Comparison of ENCODE assay signal across 17 mouse cellular contexts in genomic region chr9:110874660-110875191, GRCm38 (mm10). TPM values are rescaled to one million over a fixed set of nuclear protein-coding genes. Genes with fewer than 3 reads are reported as not detected.
DNase-seq lines count a peak whose midpoint lies in the region; ATAC-seq and TF ChIP-seq lines count a peak whose summit lies in the region.
"Had no signal": no experiment of that assay in that cellular context is flagged by ENCODE, and none has a peak within 500 bp of the region (broad histone marks: within the 10 kb centered on the region; RNA-seq: fewer than 3 reads in every experiment).

No protein-coding gene starts in this region.

- TF ChIP-seq CTCF in left cerebral cortex, adult 2 months (IDR thresholded peaks at IDR 0.05) = no peak

- H3K27ac ChIP-seq in forebrain, embryonic 14.5 days (ENCODE audit: low read depth, low read length) = no peak overlapping the region
- H3K27ac ChIP-seq in intestine, embryonic 15.5 days = peak overlapping the region; percentile 33; the same call in 1 of the 2 replicates
- peak overlapping the region; percentile 41; the same call in 1 of the 2 replicates for H3K27ac ChIP-seq in midbrain, embryonic 14.5 days (replicated peaks; ENCODE audit: low read depth, low read length)
- no peak overlapping the region for H3K27ac ChIP-seq in left cerebral cortex, adult 2 months
- H3K27ac ChIP-seq: embryonic facial prominence, embryonic 12.5 days had no signal

- intact Hi-C loops in left cerebral cortex, adult 2 months (cut with DNase I) = loop anchor here (5.0 kb wide), 2 partner anchors 222 to 462 kb away; partner anchors contain the start of gene Nbeal2

- no peaks in the 10 kb centered on the region for H3K36me3 ChIP-seq in forebrain, embryonic 14.5 days (ENCODE audit: control insufficient read depth, insufficient read depth, low read length)
- H3K36me3 ChIP-seq in intestine, embryonic 15.5 days = no peaks in the 10 kb centered on the region
- H3K36me3 ChIP-seq in midbrain, embryonic 14.5 days (ENCODE audit: control insufficient read depth, insufficient read depth, low read length) = no peaks in the 10 kb centered on the region
- H3K36me3 ChIP-seq: embryonic facial prominence, embryonic 12.5 days had no signal

- peaks cover 25% of the 10 kb centered on the region for H3K27me3 ChIP-seq in forebrain, embryonic 14.5 days (replicated peaks; ENCODE audit: control insufficient read depth, insufficient read depth, low read length)
- H3K27me3 ChIP-seq in intestine, embryonic 15.5 days (replicated peaks) = peaks cover 10% of the 10 kb centered on the region
- H3K27me3 ChIP-seq in midbrain, embryonic 14.5 days (ENCODE audit: control insufficient read depth, insufficient read depth, low read length) = peaks cover 13% of the 10 kb centered on the region

- H3K9me3 ChIP-seq in forebrain, embryonic 14.5 days (replicated peaks; ENCODE audit: control insufficient read depth, low read length) = no peaks in the 10 kb centered on the region
- no peaks in the 10 kb centered on the region for H3K9me3 ChIP-seq in intestine, embryonic 15.5 days
- no peaks in the 10 kb centered on the region for H3K9me3 ChIP-seq in midbrain, embryonic 14.5 days (ENCODE audit: control insufficient read depth, low read length)
- H3K9me3 ChIP-seq: embryonic facial prominence, embryonic 12.5 days had no signal

- H3K4me1 ChIP-seq in forebrain, embryonic 14.5 days (ENCODE audit: control insufficient read depth, insufficient read depth, low read length) = peaks cover 12% of the 10 kb centered on the region
- peaks cover 28% of the 10 kb centered on the region for H3K4me1 ChIP-seq in intestine, embryonic 15.5 days (replicated peaks)
- H3K4me1 ChIP-seq in midbrain, embryonic 14.5 days (ENCODE audit: control insufficient read depth, insufficient read depth, low read length) = peaks cover 21% of the 10 kb centered on the region

- H3K4me2 ChIP-seq in forebrain, embryonic 14.5 days (ENCODE audit: low read length) = peak overlapping the region; percentile 54; the same call in 1 of the 2 replicates
- no peak overlapping the region for H3K4me2 ChIP-seq in intestine, embryonic 15.5 days (replicated peaks)
- H3K4me2 ChIP-seq in midbrain, embryonic 14.5 days (ENCODE audit: low read length) = peak overlapping the region; percentile 57; the same call in 1 of the 2 replicates

- H3K9ac ChIP-seq in forebrain, embryonic 14.5 days (ENCODE audit: low read length) = no peak overlapping the region
- no peak overlapping the region for H3K9ac ChIP-seq in intestine, embryonic 15.5 days
- H3K9ac ChIP-seq in midbrain, embryonic 14.5 days (replicated peaks; ENCODE audit: low read length) = no peak overlapping the region
- H3K9ac ChIP-seq: embryonic facial prominence, embryonic 12.5 days had no signal

- WGBS in forebrain, embryonic 14.5 days = 11% methylated on average over 3 of the region's 3 CpGs
- 15% methylated on average over 3 of the region's 3 CpGs for WGBS in intestine, embryonic 15.5 days
- 7% methylated on average over 3 of the region's 3 CpGs for WGBS in midbrain, embryonic 14.5 days

- no peak overlapping the region for H3K4me3 ChIP-seq in forebrain, embryonic 14.5 days (ENCODE audit: low read depth, low read length)
- no peak overlapping the region for H3K4me3 ChIP-seq in intestine, embryonic 15.5 days (replicated peaks)
- H3K4me3 ChIP-seq in midbrain, embryonic 14.5 days (replicated peaks; ENCODE audit: low read depth, low read length) = no peak overlapping the region
- no peak overlapping the region for H3K4me3 ChIP-seq in left cerebral cortex, adult 2 months

- peak; percentile 30; the same call in 1 of the 2 replicates for ATAC-seq in forebrain, embryonic 14.5 days
- ATAC-seq in intestine, embryonic 15.5 days = no peak
- peak; percentile 46 for ATAC-seq in midbrain, embryonic 14.5 days (ENCODE audit: low FRiP score, low TSS enrichment)

- peak; percentile 24 for DNase-seq in embryo, embryonic 10.5 days (ENCODE audit: low spot score)
- DNase-seq in embryo, embryonic 11 days = no peak
- DNase-seq in forebrain, embryonic 14.5 days (ENCODE audit: low spot score) = peak; percentile 7
- no peak for DNase-seq in midbrain, embryonic 14.5 days
- DNase-seq in layer of hippocampus, postnatal 36 days = no peak
- DNase-seq in left cerebral cortex, adult 2 months (ENCODE audit: extremely low spot score in 1 of 2, low spot score in 2 of 2) = no peak
- DNase-seq in adrenal gland, postnatal 36 days = no peak
- DNase-seq: cerebellum, adult 11-12 months; thymus, postnatal 14 days had no signal

RNA-seq across cellular contexts. Expression of gene Als2cl, which starts 4.9 kb away (rescaled TPM):
- polyA plus RNA-seq in forebrain, embryonic 14.5 days (2014; fragmentation: Nextera tagmentation; extraction: Ambion mirVana) = 0.54 and 0.62 TPM in 2 replicates
- polyA plus RNA-seq in intestine, embryonic 15.5 days (2015; fragmentation: Nextera tagmentation; extraction: Ambion mirVana) = 6.1 and 6.5 TPM in 2 replicates
- polyA plus RNA-seq in midbrain, embryonic 14.5 days (2014; fragmentation: Nextera tagmentation; extraction: Ambion mirVana) = 0.50 and 0.72 TPM in 2 replicates
- total RNA-seq in layer of hippocampus, postnatal 36 days (2021) = 10 to 100 TPM in 1 of 2 experiments, 1 to 10 TPM in 1; 6.0 to 10.1 TPM
- 10 to 100 TPM in 1 of 2 experiments, 1 to 10 TPM in 1; 8.4 to 10.8 TPM for total RNA-seq in left cerebral cortex, adult 2 months (2021)
- total RNA-seq in adrenal gland, postnatal 36 days (2021) = 10 to 100 TPM; 12.4 to 16.0 TPM

RNA-seq across cellular contexts. Expression of gene Tmie, which starts 5.2 kb away (rescaled TPM):
- polyA plus RNA-seq in forebrain, embryonic 14.5 days (2014; fragmentation: Nextera tagmentation; extraction: Ambion mirVana) = 0.30 and 0.40 TPM in 2 replicates
- polyA plus RNA-seq in intestine, embryonic 15.5 days (2015; fragmentation: Nextera tagmentation; extraction: Ambion mirVana) = 2.1 and 2.5 TPM in 2 replicates
- polyA plus RNA-seq in midbrain, embryonic 14.5 days (2014; fragmentation: Nextera tagmentation; extraction: Ambion mirVana) = 0.75 and 1.5 TPM in 2 replicates
- total RNA-seq in layer of hippocampus, postnatal 36 days (2021) = 1 to 10 TPM; 1.2 to 1.8 TPM
- 1 to 10 TPM; 3.0 to 3.4 TPM for total RNA-seq in left cerebral cortex, adult 2 months (2021)
- 1 to 10 TPM; 2.0 to 3.0 TPM for total RNA-seq in adrenal gland, postnatal 36 days (2021)

RNA-seq across cellular contexts. Expression of gene Prss50, which starts 17.0 kb away (rescaled TPM):
- not detected in 2 replicates for polyA plus RNA-seq in forebrain, embryonic 14.5 days (2014; fragmentation: Nextera tagmentation; extraction: Ambion mirVana)
- polyA plus RNA-seq in intestine, embryonic 15.5 days (2015; fragmentation: Nextera tagmentation; extraction: Ambion mirVana) = 0.19 and 0.59 TPM in 2 replicates
- polyA plus RNA-seq in midbrain, embryonic 14.5 days (2014; fragmentation: Nextera tagmentation; extraction: Ambion mirVana) = 0.24 and 0.34 TPM in 2 replicates
- total RNA-seq in layer of hippocampus, postnatal 36 days (2021) = under 1 TPM; 0.40 to 0.78 TPM
- under 1 TPM; 0.93 to 0.94 TPM for total RNA-seq in left cerebral cortex, adult 2 months (2021)
- not detected for total RNA-seq in adrenal gland, postnatal 36 days (2021)
- total RNA-seq: heart, adult 8-10 months; hematopoietic stem cell, adult 5-6 weeks; neutrophil, adult 5-6 weeks had no signal
- polyA plus RNA-seq: large intestine, adult 2 months had no signal

RNA-seq across cellular contexts. Expression of gene Prss46, which starts 30.4 kb away (rescaled TPM):
- not detected in 2 replicates for polyA plus RNA-seq in forebrain, embryonic 14.5 days (2014; fragmentation: Nextera tagmentation; extraction: Ambion mirVana)
- polyA plus RNA-seq in intestine, embryonic 15.5 days (2015; fragmentation: Nextera tagmentation; extraction: Ambion mirVana) = not detected in 2 replicates
- not detected in 2 replicates for polyA plus RNA-seq in midbrain, embryonic 14.5 days (2014; fragmentation: Nextera tagmentation; extraction: Ambion mirVana)
- total RNA-seq in layer of hippocampus, postnatal 36 days (2021) = not detected
- total RNA-seq in left cerebral cortex, adult 2 months (2021) = not detected
- total RNA-seq in adrenal gland, postnatal 36 days (2021) = not detected
- total RNA-seq: adrenal gland, postnatal 4 days; heart, adult 8-10 months; hematopoietic stem cell, adult 5-6 weeks; neutrophil, adult 5-6 weeks had no signal
- polyA plus RNA-seq: embryonic facial prominence, embryonic 12.5 days; large intestine, adult 2 months; limb, embryonic 11.5 days had no signal

RNA-seq across cellular contexts. Expression of gene Prss45, which starts 40.3 kb away (rescaled TPM):
- polyA plus RNA-seq in forebrain, embryonic 14.5 days (2014; fragmentation: Nextera tagmentation; extraction: Ambion mirVana) = 0.38 TPM in 1 of 2 replicates, not detected in the other
- polyA plus RNA-seq in intestine, embryonic 15.5 days (2015; fragmentation: Nextera tagmentation; extraction: Ambion mirVana) = not detected in 2 replicates
- not detected in 2 replicates for polyA plus RNA-seq in midbrain, embryonic 14.5 days (2014; fragmentation: Nextera tagmentation; extraction: Ambion mirVana)
- total RNA-seq in layer of hippocampus, postnatal 36 days (2021) = under 1 TPM in 1 of 2 experiments, not detected in 1; 0.63 TPM
- under 1 TPM; 0.38 to 0.49 TPM for total RNA-seq in left cerebral cortex, adult 2 months (2021)
- not detected for total RNA-seq in adrenal gland, postnatal 36 days (2021)
- total RNA-seq: adrenal gland, postnatal 4 days; hematopoietic stem cell, adult 5-6 weeks; neutrophil, adult 5-6 weeks had no signal
- polyA plus RNA-seq: embryonic facial prominence, embryonic 12.5 days; large intestine, adult 2 months; limb, embryonic 11.5 days had no signal

Comparison
In these comparisons a context has a peak if more than half of its experiments do, and no peak if none do; other contexts are left out.
1. DNase-seq: peak in embryo, embryonic 10.5 days (single experiment) and forebrain, embryonic 14.5 days (single experiment); none in embryo, embryonic 11 days (single experiment), midbrain, embryonic 14.5 days (single experiment), layer of hippocampus, postnatal 36 days (0 of 2), left cerebral cortex, adult 2 months (0 of 2) and adrenal gland, postnatal 36 days (0 of 2).
2. H3K27ac ChIP-seq: peak in intestine, embryonic 15.5 days (single experiment) and midbrain, embryonic 14.5 days (single experiment); none in forebrain, embryonic 14.5 days (single experiment) and left cerebral cortex, adult 2 months (single experiment).